Mouse (Mus musculus) forebrain, embryonic 13.5 days (tissue): Measurements from ENCODE around the gene Homer3. TPM values are rescaled to one million over a fixed set of nuclear protein-coding genes. Genes with fewer than 3 reads are reported as not detected.

Experiments
- ATAC-seq: fragments of 200-750 bp; cut with Nextera tagmentation; 2 replicates; pipeline ENCODE4 v1.8.0; 2017
- H3K27ac ChIP-seq: fragments of 300-500 bp; sonication (generic); 2 replicates; pipeline ENCODE4 v1.5.1; 2015; ENCODE audit warnings: inconsistent platforms, mild to moderate bottlenecking, moderate library complexity
- H3K27me3 ChIP-seq: fragments of 300-500 bp; sonication (generic); 2 replicates; pipeline ENCODE4 v1.6.1; 2015; ENCODE audit warnings: mild to moderate bottlenecking, inconsistent platforms
- H3K36me3 ChIP-seq: fragments of 300-500 bp; sonication (generic); 2 replicates; pipeline ENCODE4 v1.6.1; 2015; ENCODE audit warnings: mild to moderate bottlenecking, inconsistent platforms; ENCODE audit not compliant: poor library complexity, severe bottlenecking
- H3K4me1 ChIP-seq: fragments of 300-500 bp; sonication (generic); 2 replicates; pipeline ENCODE4 v1.6.1; 2015; ENCODE audit warnings: inconsistent platforms
- H3K4me2 ChIP-seq: fragments of 300-500 bp; sonication (generic); 2 replicates; pipeline ENCODE4 v1.6.1; 2015; ENCODE audit warnings: inconsistent platforms, mild to moderate bottlenecking, moderate library complexity
- H3K4me3 ChIP-seq: fragments of 300-500 bp; sonication (generic); 2 replicates; pipeline ENCODE4 v1.5.1; 2015; ENCODE audit warnings: mild to moderate bottlenecking, inconsistent platforms
- H3K9ac ChIP-seq: fragments of 300-500 bp; sonication (generic); 2 replicates; pipeline ENCODE4 v1.6.1; 2015; ENCODE audit warnings: mild to moderate bottlenecking, inconsistent platforms
- H3K9me3 ChIP-seq: fragments of 300-500 bp; sonication (generic); replicated peaks from 2 replicates; pipeline ENCODE4 v1.6.1; 2016; ENCODE audit warnings: inconsistent platforms
- WGBS: fragments of 180-500 bp; shearing (Covaris S2); methylation state at CpG from one replicate; pipeline ENCODE4 v1.1.7; 2015; 5-methylcytosine and 5-hydroxymethylcytosine counted together
- polyA plus RNA-seq: library from polyadenylated mRNA; unstranded; fragments of >200 nt; fragmentation: Nextera tagmentation; extraction: Ambion mirVana; gene quantifications from 2 replicates; pipeline ENCODE4 v1.2.1, GENCODE M21; 2015

Gene Homer3
- 65.0 and 66.0 TPM in 2 replicates for polyA plus RNA-seq

- ATAC-seq = peak; percentile 91
- peaks cover 30% of the 10 kb centered on the region for H3K36me3 ChIP-seq
- H3K4me1 ChIP-seq = peaks cover 19% of the 10 kb centered on the region
- peak within 1 kb of the TSS; percentile 91 for H3K4me2 ChIP-seq
- peaks cover 6% of the 10 kb centered on the region for H3K9me3 ChIP-seq
- peak within 1 kb of the TSS; percentile 96 for H3K9ac ChIP-seq
- H3K27ac ChIP-seq = peak within 1 kb of the TSS; percentile 62
- 2% methylated on average over 33 of the region's 36 CpGs for WGBS
- no peaks in the 10 kb centered on the region for H3K27me3 ChIP-seq
- peak within 1 kb of the TSS; percentile 91 for H3K4me3 ChIP-seq
Observed at GRCm38 (mm10) chr8:70282603-70283135, at the start of gene Homer3. Gene Homer3, plus strand, starts transcription at chr8:70282827.

DNA sequence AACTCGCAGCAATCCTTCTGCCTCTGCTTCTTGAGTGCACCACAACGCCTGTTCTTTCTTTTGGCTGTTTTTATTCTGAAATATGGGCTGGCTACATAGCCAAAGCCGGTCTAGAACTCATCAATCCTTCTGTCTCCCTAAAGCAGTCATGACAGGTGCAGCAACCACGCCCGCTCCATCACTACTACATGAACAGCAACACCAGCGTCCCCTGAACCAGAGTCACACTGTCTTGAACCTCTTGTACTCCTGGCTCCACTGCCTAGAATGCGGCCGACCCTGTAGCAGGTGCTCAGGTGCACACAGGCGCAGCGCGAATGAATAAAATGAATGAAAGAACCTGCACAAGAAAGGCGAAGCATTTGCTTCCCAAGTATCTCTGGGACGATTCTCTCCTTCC lies 49.0 kb upstream of the Homer3 start:
- peak overlapping the region; percentile 88 for H3K27ac ChIP-seq
- H3K36me3 ChIP-seq = peaks cover 49% of the 10 kb centered on the region
- H3K4me2 ChIP-seq = peak overlapping the region; percentile 94
- H3K4me3 ChIP-seq = peak overlapping the region; percentile 85
- H3K27me3 ChIP-seq = no peaks in the 10 kb centered on the region
- 8% methylated on average over 13 of the region's 13 CpGs for WGBS
- H3K9me3 ChIP-seq = no peaks in the 10 kb centered on the region
- ATAC-seq = peak; percentile 17
- peaks cover 30% of the 10 kb centered on the region for H3K4me1 ChIP-seq
- H3K9ac ChIP-seq = peak overlapping the region; percentile 95

- ATAC-seq = peak; percentile 97
- no peaks in the 10 kb centered on the region for H3K9me3 ChIP-seq
- peak within 1 kb of the TSS; percentile 85 for H3K4me3 ChIP-seq
- WGBS = under 1% methylated on average over 59 of the region's 67 CpGs
- H3K4me1 ChIP-seq = peaks cover 30% of the 10 kb centered on the region
- H3K9ac ChIP-seq = peak within 1 kb of the TSS; percentile 95
- H3K27ac ChIP-seq = peak within 1 kb of the TSS; percentile 88
- peak within 1 kb of the TSS; percentile 94 for H3K4me2 ChIP-seq
- H3K27me3 ChIP-seq = no peaks in the 10 kb centered on the region
- peaks cover 49% of the 10 kb centered on the region for H3K36me3 ChIP-seq
Observed at GRCm38 (mm10) chr8:70234080-70234780, 48.4 kb upstream of the Homer3 start, which contains the start of the genes Sugp2 and Armc6. Gene Sugp2, plus strand, starts transcription at chr8:70234226. Gene Armc6, minus strand, starts transcription at chr8:70234466.

- Histone ChIP-seq H3K9ac (peak overlapping the region; percentile 95), H3K27me3 (no peaks in the 10 kb centered on the region), H3K9me3 (no peaks in the 10 kb centered on the region), H3K27ac (peak overlapping the region; percentile 88), H3K4me2 (peak overlapping the region; percentile 94), H3K36me3 (peaks cover 47% of the 10 kb centered on the region), H3K4me3 (peak overlapping the region; percentile 85), H3K4me1 (peaks cover 30% of the 10 kb centered on the region)
- 0% methylated on average over 15 of the region's 15 CpGs for WGBS
- no peak for ATAC-seq
Observed at GRCm38 (mm10) chr8:70234781-70235128, 47.9 kb upstream of the Homer3 start.

DNA sequence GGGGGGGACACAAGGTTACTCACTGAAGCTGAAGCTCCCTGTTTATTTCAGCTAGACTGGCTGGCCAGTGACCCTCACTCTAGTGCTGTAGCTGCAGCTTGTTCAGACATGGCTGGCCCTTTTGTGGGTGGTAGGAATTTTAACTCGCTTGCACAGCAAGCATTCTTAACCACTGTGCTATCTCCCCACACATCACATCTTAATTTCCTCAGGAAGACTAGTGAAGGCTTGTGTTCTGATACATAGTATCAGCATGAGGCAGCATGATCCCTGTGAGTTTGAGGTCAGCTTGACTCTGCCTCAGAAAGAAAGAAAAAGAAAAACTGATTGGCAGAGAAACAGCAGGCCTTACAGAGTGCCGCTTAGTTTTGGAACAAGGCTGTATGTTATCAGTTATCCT lies 44.8 kb upstream of the Homer3 start:
- Histone ChIP-seq H3K27ac (no peak overlapping the region), H3K9me3 (no peaks in the 10 kb centered on the region), H3K27me3 (no peaks in the 10 kb centered on the region), H3K36me3 (peaks cover 65% of the 10 kb centered on the region), H3K9ac (no peak overlapping the region), H3K4me1 (peaks cover 29% of the 10 kb centered on the region), H3K4me2 (no peak overlapping the region), H3K4me3 (no peak overlapping the region)
- WGBS = 88% methylated on average over 2 of the region's 2 CpGs
- no peak for ATAC-seq

GRCm38 (mm10) chr8:70240642-70241041 lies 42.0 kb upstream of the Homer3 start:
- H3K4me3 ChIP-seq = no peak overlapping the region
- ATAC-seq = no peak

GRCm38 (mm10) chr8:70246622-70247021 lies 36.0 kb upstream of the Homer3 start:
- H3K4me3 ChIP-seq = no peak overlapping the region
- peaks cover 94% of the 10 kb centered on the region for H3K36me3 ChIP-seq
- H3K4me1 ChIP-seq = peaks cover 9% of the 10 kb centered on the region; the same call in 1 of the 2 replicates
- no peak overlapping the region for H3K4me2 ChIP-seq
- H3K27me3 ChIP-seq = no peaks in the 10 kb centered on the region
- no peak for ATAC-seq
- H3K27ac ChIP-seq = no peak overlapping the region
- no peak overlapping the region for H3K9ac ChIP-seq
- 96% methylated on average over 6 of the region's 6 CpGs for WGBS
- no peaks in the 10 kb centered on the region for H3K9me3 ChIP-seq

More at GRCm38 (mm10) chr8:70240642-70241041, 42.0 kb upstream of the Homer3 start:
- Histone ChIP-seq H3K4me1 (peaks cover 21% of the 10 kb centered on the region), H3K27me3 (no peaks in the 10 kb centered on the region), H3K9me3 (no peaks in the 10 kb centered on the region), H3K36me3 (peaks cover 89% of the 10 kb centered on the region), H3K4me2 (no peak overlapping the region), H3K27ac (no peak overlapping the region), H3K9ac (no peak overlapping the region)
- 93% methylated on average over 5 of the region's 5 CpGs for WGBS

DNA sequence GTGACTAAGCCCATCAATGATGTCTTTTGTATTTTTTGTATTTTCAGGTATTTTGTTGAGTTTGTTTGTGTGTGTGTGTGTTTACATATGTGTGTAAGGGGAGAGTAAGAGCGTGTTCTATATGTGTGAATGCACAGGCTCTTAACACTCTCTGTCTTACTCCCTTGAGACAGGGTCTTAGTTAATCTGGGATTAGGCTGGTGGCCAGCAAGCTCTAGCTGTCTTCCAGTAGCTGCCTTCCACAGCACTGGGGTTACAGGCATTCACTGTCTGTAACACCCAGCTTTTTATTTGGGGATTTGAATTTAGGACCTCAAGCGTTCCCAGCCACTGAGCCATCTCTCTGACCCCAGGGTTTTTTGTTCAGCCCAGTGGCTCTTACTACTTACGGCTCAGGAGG lies 34.8 kb upstream of the Homer3 start:
- ATAC-seq = no peak
- H3K4me1 ChIP-seq = peaks cover 9% of the 10 kb centered on the region; the same call in 1 of the 2 replicates
- no peak overlapping the region for H3K27ac ChIP-seq
- peaks cover 94% of the 10 kb centered on the region for H3K36me3 ChIP-seq
- H3K4me3 ChIP-seq = no peak overlapping the region
- no peak overlapping the region for H3K9ac ChIP-seq
- WGBS = 88% methylated on average over 3 of the region's 3 CpGs
- H3K4me2 ChIP-seq = no peak overlapping the region
- H3K27me3 ChIP-seq = no peaks in the 10 kb centered on the region
- no peaks in the 10 kb centered on the region for H3K9me3 ChIP-seq

DNA sequence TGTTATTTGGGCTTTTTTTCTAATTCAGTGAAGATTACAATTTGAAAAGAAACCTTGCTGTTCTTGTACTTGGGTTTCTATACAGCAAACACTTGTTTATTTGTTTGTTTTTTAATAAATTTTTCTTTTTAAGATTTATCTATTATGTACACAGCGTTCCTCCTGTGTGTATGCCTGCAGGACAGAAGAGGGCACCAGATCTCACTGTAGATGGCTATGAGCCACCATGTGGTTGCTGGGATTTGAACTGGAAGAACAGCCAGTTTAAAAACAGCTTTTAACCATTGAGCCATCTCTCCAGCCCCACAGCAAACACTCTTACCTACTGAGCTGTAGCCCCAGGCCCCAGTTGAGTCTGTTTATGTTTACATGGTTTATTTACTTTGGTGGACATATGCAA lies 28.0 kb upstream of the Homer3 start:
- H3K4me3 ChIP-seq = no peak overlapping the region
- no peaks in the 10 kb centered on the region for H3K27me3 ChIP-seq
- H3K36me3 ChIP-seq = peaks cover 100% of the 10 kb centered on the region
- H3K4me1 ChIP-seq = no peaks in the 10 kb centered on the region
- no peak for ATAC-seq
- H3K27ac ChIP-seq = no peak overlapping the region
- no peak overlapping the region for H3K4me2 ChIP-seq
- 80% methylated on average over 1 of the region's 1 CpGs for WGBS
- H3K9me3 ChIP-seq = no peaks in the 10 kb centered on the region
- no peak overlapping the region; the same call in 1 of the 2 replicates for H3K9ac ChIP-seq

DNA sequence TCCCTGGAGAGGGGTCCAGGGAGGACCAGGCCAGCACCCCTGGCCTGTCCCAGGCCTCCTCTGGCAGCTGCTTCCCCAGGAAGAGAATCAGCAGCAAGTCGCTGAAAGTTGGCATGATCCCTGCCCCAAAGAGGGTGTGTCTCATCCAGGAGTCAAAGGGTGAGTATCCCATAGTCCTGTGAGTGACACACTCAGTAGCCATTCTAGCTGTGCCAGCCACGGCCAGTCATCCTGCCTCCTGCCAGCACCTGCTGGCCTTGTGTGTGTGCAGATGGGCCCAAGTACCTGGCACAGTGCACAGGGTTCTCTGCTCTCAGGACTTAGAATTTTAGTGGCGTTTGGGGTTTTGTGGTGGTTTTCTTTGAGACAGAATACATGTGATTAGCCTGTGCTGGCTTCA lies 25.2 kb upstream of the Homer3 start:
- no peak overlapping the region for H3K4me3 ChIP-seq
- no peak overlapping the region for H3K4me2 ChIP-seq
- WGBS = 90% methylated on average over 3 of the region's 3 CpGs
- H3K4me1 ChIP-seq = no peaks in the 10 kb centered on the region
- H3K27ac ChIP-seq = no peak overlapping the region
- H3K36me3 ChIP-seq = peaks cover 100% of the 10 kb centered on the region
- H3K9me3 ChIP-seq = no peaks in the 10 kb centered on the region
- no peaks in the 10 kb centered on the region for H3K27me3 ChIP-seq
- no peak for ATAC-seq
- no peak overlapping the region for H3K9ac ChIP-seq

- no peak for ATAC-seq
- 93% methylated on average over 5 of the region's 5 CpGs for WGBS
- Histone ChIP-seq H3K9ac (no peak overlapping the region), H3K27me3 (no peaks in the 10 kb centered on the region), H3K9me3 (no peaks in the 10 kb centered on the region), H3K4me3 (no peak overlapping the region), H3K27ac (no peak overlapping the region), H3K4me1 (no peaks in the 10 kb centered on the region), H3K36me3 (peaks cover 100% of the 10 kb centered on the region), H3K4me2 (no peak overlapping the region)
Observed at GRCm38 (mm10) chr8:70258600-70258999, 24.0 kb upstream of the Homer3 start.

DNA sequence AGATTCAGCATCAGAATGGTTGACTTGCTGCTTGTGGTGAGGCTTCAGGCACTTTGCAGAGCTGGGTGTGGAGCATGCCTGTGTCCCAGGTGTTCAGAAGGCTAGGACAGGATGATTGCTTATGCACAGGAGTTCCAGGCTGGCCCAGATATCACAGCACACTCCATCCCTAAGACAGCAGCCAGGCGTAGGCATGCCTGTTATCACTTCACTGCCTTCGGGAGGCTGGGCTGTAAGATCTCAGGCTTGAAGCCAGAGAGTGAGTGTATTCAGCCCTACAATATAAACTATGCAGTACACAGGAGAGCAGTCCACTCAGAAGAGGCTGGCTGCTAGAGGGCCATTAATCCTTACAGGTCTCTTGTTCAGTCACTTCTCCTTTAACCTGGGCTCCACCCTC lies 23.6 kb upstream of the Homer3 start:
- H3K27me3 ChIP-seq = no peaks in the 10 kb centered on the region
- H3K9me3 ChIP-seq = no peaks in the 10 kb centered on the region
- no peak for ATAC-seq
- H3K4me3 ChIP-seq = no peak overlapping the region
- no peaks in the 10 kb centered on the region for H3K4me1 ChIP-seq
- 94% methylated on average over 2 of the region's 2 CpGs for WGBS
- H3K4me2 ChIP-seq = no peak overlapping the region
- peaks cover 100% of the 10 kb centered on the region for H3K36me3 ChIP-seq
- H3K27ac ChIP-seq = no peak overlapping the region
- H3K9ac ChIP-seq = no peak overlapping the region
